Mouse (Mus musculus) MEL (cell line): Measurements from ENCODE around the gene Nr0b2. TPM values are rescaled to one million over a fixed set of nuclear protein-coding genes. Genes with fewer than 3 reads are reported as not detected.

Source experiments
- DNase-seq: peaks from one replicate; pipeline ENCODE4 v3.0.0; 2011; ENCODE audit warnings: low read depth, low spot score
- H3K27ac ChIP-seq: 2 replicates; pipeline ENCODE4 v1.5.1; 2012; ENCODE audit warnings: low read depth, mild to moderate bottlenecking, control low read depth, low read length, moderate library complexity; ENCODE audit not compliant: control insufficient read depth
- H3K27me3 ChIP-seq, 2 experiments: fragments of 150-350 bp in 1 of 2; sonication (generic) in 1 of 2; 2 replicates each; pipeline ENCODE4 v1.6.1; 2012; ENCODE audit warnings: low read length in 2 of 2, mild to moderate bottlenecking in 2 of 2, improper control_type of control experiment in 1 of 2, moderate library complexity in 1 of 2; ENCODE audit not compliant: insufficient read depth in 2 of 2, control insufficient read depth in 1 of 2
- H3K36me3 ChIP-seq, 2 experiments: 2 replicates each; pipeline ENCODE4 v1.6.1; 2012 to 2014; ENCODE audit warnings: low read length in 2 of 2, improper control_type of control experiment in 1 of 2, inconsistent platforms in 1 of 2, mild to moderate bottlenecking in 1 of 2; ENCODE audit not compliant: insufficient read depth in 2 of 2, control insufficient read depth in 1 of 2
- H3K4me1 ChIP-seq, 2 experiments: fragments of 150-350 bp in 1 of 2; sonication (generic) in 1 of 2; 2 replicates each; pipeline ENCODE4 v1.6.1; 2012; ENCODE audit warnings: low read length in 2 of 2, improper control_type of control experiment in 1 of 2, mild to moderate bottlenecking in 1 of 2; ENCODE audit not compliant: insufficient read depth in 2 of 2, control insufficient read depth in 1 of 2
- H3K4me3 ChIP-seq, 2 experiments: fragments of 150-350 bp in 1 of 2; sonication (generic) in 1 of 2; 2 replicates each; pipeline ENCODE4 v1.5.1; 2012; ENCODE audit warnings: low read depth in 2 of 2, low read length in 2 of 2, mild to moderate bottlenecking in 2 of 2, moderate library complexity in 2 of 2, control low read depth in 1 of 2, improper control_type of control experiment in 1 of 2; ENCODE audit not compliant: control insufficient read depth in 1 of 2, insufficient read depth in 1 of 2
- H3K79me2 ChIP-seq: 2 replicates; pipeline ENCODE4 v1.6.1; 2012; ENCODE audit warnings: mild to moderate bottlenecking, low read length, moderate library complexity; ENCODE audit not compliant: control insufficient read depth, poor library complexity, insufficient read depth
- H3K9ac ChIP-seq: 2 replicates; pipeline ENCODE4 v1.6.1; 2012; ENCODE audit warnings: low read depth, mild to moderate bottlenecking, control low read depth, low read length, moderate library complexity; ENCODE audit not compliant: control insufficient read depth, poor library complexity, severe bottlenecking
- H3K9me3 ChIP-seq: fragments of 150-350 bp; sonication (generic); replicated peaks from 2 replicates; pipeline ENCODE4 v1.6.1; 2012; ENCODE audit warnings: mild to moderate bottlenecking, low read length, improper control_type of control experiment, moderate library complexity; ENCODE audit not compliant: insufficient read depth
- BHLHE40 ChIP-seq: IDR thresholded peaks from 2 replicates; pipeline ENCODE4 v1.6.1; 2012; ENCODE audit warnings: low read depth, mild to moderate bottlenecking, inconsistent platforms, low read length, improper control_type of control experiment, borderline replicate concordance
- CHD2 ChIP-seq: IDR thresholded peaks from 2 replicates; pipeline ENCODE4 v1.6.1; 2011; ENCODE audit warnings: low read length, improper control_type of control experiment
- CTCF ChIP-seq, 3 experiments: IDR thresholded peaks in 2 of 3; conservative IDR thresholded peaks in 1 of 3; 2 replicates each; pipeline ENCODE4 v1.5.1; 2011 to 2012; ENCODE audit warnings: low read length in 3 of 3, low read depth in 2 of 3, mild to moderate bottlenecking in 2 of 3, improper control_type of control experiment in 1 of 3, inconsistent platforms in 1 of 3, mixed read lengths in 1 of 3, moderate library complexity in 1 of 3; ENCODE audit not compliant: control insufficient read depth in 1 of 3, insufficient read depth in 1 of 3, poor library complexity in 1 of 3, severe bottlenecking in 1 of 3
- EP300 ChIP-seq, 2 experiments: IDR thresholded peaks; 2 replicates each; pipeline ENCODE4 v1.6.1; 2011; ENCODE audit warnings: improper control_type of control experiment in 2 of 2, low read length in 2 of 2, low read depth in 1 of 2, mild to moderate bottlenecking in 1 of 2
- ETS1 ChIP-seq: IDR thresholded peaks from 2 replicates; pipeline ENCODE4 v1.6.1; 2012; ENCODE audit warnings: low read depth, mild to moderate bottlenecking, inconsistent platforms, low read length, improper control_type of control experiment, moderate library complexity
- GABPA ChIP-seq: IDR thresholded peaks from 2 replicates; pipeline ENCODE4 v1.6.1; 2012; ENCODE audit warnings: low read depth, mild to moderate bottlenecking, inconsistent platforms, low read length, improper control_type of control experiment, moderate library complexity
- GATA1 ChIP-seq: IDR thresholded peaks from 2 replicates; pipeline ENCODE4 v1.6.1; 2011; ENCODE audit warnings: low read depth, low read length, improper control_type of control experiment
- JUND ChIP-seq: IDR thresholded peaks from 2 replicates; pipeline ENCODE4 v1.6.1; 2011; ENCODE audit warnings: low read depth, mild to moderate bottlenecking, improper control_type of control experiment, low read length
- MAFK ChIP-seq: IDR thresholded peaks from 2 replicates; pipeline ENCODE4 v1.6.1; 2011; ENCODE audit warnings: low read depth, mild to moderate bottlenecking, low read length, improper control_type of control experiment, borderline replicate concordance
- MAX ChIP-seq: IDR thresholded peaks from 2 replicates; pipeline ENCODE4 v1.6.1; 2011; ENCODE audit warnings: low read length, improper control_type of control experiment
- MAZ ChIP-seq: IDR thresholded peaks from 2 replicates; pipeline ENCODE4 v1.6.1; 2012; ENCODE audit warnings: low read depth, mild to moderate bottlenecking, inconsistent platforms, low read length, improper control_type of control experiment
- MEF2A ChIP-seq: IDR thresholded peaks from 2 replicates; pipeline ENCODE4 v1.6.1; 2014; ENCODE audit warnings: low read depth, mild to moderate bottlenecking, inconsistent platforms, low read length, improper control_type of control experiment; ENCODE audit not compliant: poor library complexity, insufficient replicate concordance, severe bottlenecking; ENCODE audit errors: extremely low read depth
- MYC ChIP-seq: IDR thresholded peaks from 2 replicates; pipeline ENCODE4 v1.6.1; 2011; ENCODE audit warnings: low read depth, mild to moderate bottlenecking, low read length, improper control_type of control experiment, moderate library complexity
- NELFE ChIP-seq: IDR thresholded peaks from 2 replicates; pipeline ENCODE4 v1.6.1; 2011; ENCODE audit warnings: low read depth, low read length, improper control_type of control experiment
- NRF1 ChIP-seq: IDR thresholded peaks from 2 replicates; pipeline ENCODE4 v1.6.1; 2014; ENCODE audit warnings: low read depth, mild to moderate bottlenecking, inconsistent platforms, low read length, improper control_type of control experiment, moderate library complexity; ENCODE audit not compliant: poor library complexity, insufficient read depth, severe bottlenecking
- POLR2AphosphoS2 ChIP-seq: IDR thresholded peaks from 2 replicates; pipeline ENCODE4 v1.6.1; 2011; ENCODE audit warnings: low read length, improper control_type of control experiment
- POLR2AphosphoS5 ChIP-seq: IDR thresholded peaks from 2 replicates; pipeline ENCODE4 v1.6.1; 2012; ENCODE audit warnings: low read depth, borderline replicate concordance, mild to moderate bottlenecking, inconsistent platforms, low read length, moderate library complexity, mixed read lengths
- RAD21 ChIP-seq: IDR thresholded peaks from 2 replicates; pipeline ENCODE4 v1.6.1; 2011; ENCODE audit warnings: mild to moderate bottlenecking, low read depth, low read length, improper control_type of control experiment
- RCOR1 ChIP-seq: IDR thresholded peaks from 2 replicates; pipeline ENCODE4 v1.6.1; 2012; ENCODE audit warnings: low read depth, mild to moderate bottlenecking, inconsistent platforms, low read length, improper control_type of control experiment
- SMC3 ChIP-seq: IDR thresholded peaks from 2 replicates; pipeline ENCODE4 v1.6.1; 2011; ENCODE audit warnings: low read depth, low read length, improper control_type of control experiment
- TCF12 ChIP-seq: IDR thresholded peaks from 2 replicates; pipeline ENCODE4 v1.6.1; 2014; ENCODE audit warnings: low read depth, mild to moderate bottlenecking, inconsistent platforms, low read length, improper control_type of control experiment, moderate library complexity
- UBTF ChIP-seq: IDR thresholded peaks from 2 replicates; pipeline ENCODE4 v1.6.1; 2012; ENCODE audit warnings: low read depth, mild to moderate bottlenecking, inconsistent platforms, low read length, improper control_type of control experiment, moderate library complexity, borderline replicate concordance; ENCODE audit not compliant: insufficient read depth
- USF1 ChIP-seq: IDR thresholded peaks from 2 replicates; pipeline ENCODE4 v1.6.1; 2014; ENCODE audit warnings: low read depth, mild to moderate bottlenecking, inconsistent platforms, low read length, improper control_type of control experiment, moderate library complexity
- USF2 ChIP-seq, 2 experiments: IDR thresholded peaks; 2 replicates each; pipeline ENCODE4 v1.6.1; 2011 to 2012; ENCODE audit warnings: improper control_type of control experiment in 2 of 2, low read length in 2 of 2, borderline replicate concordance in 1 of 2, inconsistent platforms in 1 of 2, low read depth in 1 of 2, mild to moderate bottlenecking in 1 of 2; ENCODE audit not compliant: insufficient read depth in 1 of 2
- ZC3H11A ChIP-seq: IDR thresholded peaks from 2 replicates; pipeline ENCODE4 v1.6.1; 2012; ENCODE audit warnings: low read depth, mild to moderate bottlenecking, inconsistent platforms, low read length, improper control_type of control experiment
- ZMIZ1 ChIP-seq: IDR thresholded peaks from 2 replicates; pipeline ENCODE4 v1.6.1; 2012; ENCODE audit warnings: low read depth, mild to moderate bottlenecking, inconsistent platforms, low read length, improper control_type of control experiment, moderate library complexity
- ZNF384 ChIP-seq: IDR thresholded peaks from 2 replicates; pipeline ENCODE4 v1.6.1; 2012; ENCODE audit warnings: low read depth, mild to moderate bottlenecking, inconsistent platforms, low read length, improper control_type of control experiment
- polyA plus RNA-seq, 2 experiments: library from polyadenylated mRNA; stranded (reverse) in 1 of 2; unstranded in 1 of 2; fragments of >175 nt in 1 of 2; fragments of >200 nt in 1 of 2; gene quantifications; 2 replicates each; pipeline versions ENCODE4 v1.2.1 to v1.2.4; 2012; ENCODE audit warnings: low replicate concordance in 2 of 2, low read depth in 1 of 2; ENCODE audit not compliant: insufficient read length in 2 of 2, insufficient read depth in 1 of 2, missing spikeins in 1 of 2
- total RNA-seq: library from RNA; depleted of rRNA; stranded (reverse); fragments of 300-350 nt; gene quantifications from 2 replicates; pipeline ENCODE4 v1.2.3, GENCODE M21; 2012

Gene Nr0b2
- total and polyA plus RNA-seq, 3 experiments = 0.10 TPM; not detected in 2

DNA sequence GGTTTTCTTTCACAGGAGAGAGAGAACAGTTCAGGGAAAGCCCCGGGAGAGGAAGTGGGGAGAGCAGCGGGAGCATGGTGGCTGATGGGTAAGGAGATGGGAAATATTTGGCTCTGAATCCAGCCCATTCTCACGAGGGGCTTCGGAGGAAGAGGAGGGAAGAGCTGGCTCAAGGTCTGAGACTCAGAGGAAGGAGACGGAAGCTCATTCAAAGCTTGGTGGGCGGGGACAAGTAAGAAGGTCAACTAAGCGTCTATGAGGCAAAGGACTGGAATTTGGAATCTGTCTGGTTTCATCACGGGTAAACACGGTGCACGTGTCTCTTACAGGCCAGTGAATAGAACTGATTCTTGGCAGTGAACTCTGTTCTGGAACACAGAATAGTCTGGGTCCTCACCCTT is 16.9 kb downstream of the Nr0b2 start:
- no peak overlapping the region for H3K4me3 ChIP-seq
- no peaks in the 10 kb centered on the region for H3K36me3 ChIP-seq
- DNase-seq = no peak
- H3K79me2 ChIP-seq = peaks cover 4% of the 10 kb centered on the region; the same call in 1 of the 2 replicates
- H3K9ac ChIP-seq = no peak overlapping the region
- no peaks in the 10 kb centered on the region for H3K9me3 ChIP-seq
- H3K4me1 ChIP-seq = no peaks in the 10 kb centered on the region; a peak in 1 of 4 replicates
- H3K27me3 ChIP-seq = no peaks in the 10 kb centered on the region
- H3K27ac ChIP-seq = no peak overlapping the region
- TF ChIP-seq EP300 (IDR thresholded peaks at IDR 0.05; ENCODE audit: low read depth in 1 of 2, low read length in 2 of 2) = no peak
- TF ChIP-seq GABPA = no peak
- no peak for TF ChIP-seq SMC3
- TF ChIP-seq MAZ = no peak
- no peak for TF ChIP-seq RCOR1
- TF ChIP-seq POLR2AphosphoS2 = no peak
- no peak for TF ChIP-seq USF1
- no peak for TF ChIP-seq UBTF
- TF ChIP-seq NELFE = no peak
- TF ChIP-seq ZMIZ1 = no peak
- TF ChIP-seq ETS1 = no peak
- no peak for TF ChIP-seq MYC
- no peak for TF ChIP-seq ZC3H11A

DNA sequence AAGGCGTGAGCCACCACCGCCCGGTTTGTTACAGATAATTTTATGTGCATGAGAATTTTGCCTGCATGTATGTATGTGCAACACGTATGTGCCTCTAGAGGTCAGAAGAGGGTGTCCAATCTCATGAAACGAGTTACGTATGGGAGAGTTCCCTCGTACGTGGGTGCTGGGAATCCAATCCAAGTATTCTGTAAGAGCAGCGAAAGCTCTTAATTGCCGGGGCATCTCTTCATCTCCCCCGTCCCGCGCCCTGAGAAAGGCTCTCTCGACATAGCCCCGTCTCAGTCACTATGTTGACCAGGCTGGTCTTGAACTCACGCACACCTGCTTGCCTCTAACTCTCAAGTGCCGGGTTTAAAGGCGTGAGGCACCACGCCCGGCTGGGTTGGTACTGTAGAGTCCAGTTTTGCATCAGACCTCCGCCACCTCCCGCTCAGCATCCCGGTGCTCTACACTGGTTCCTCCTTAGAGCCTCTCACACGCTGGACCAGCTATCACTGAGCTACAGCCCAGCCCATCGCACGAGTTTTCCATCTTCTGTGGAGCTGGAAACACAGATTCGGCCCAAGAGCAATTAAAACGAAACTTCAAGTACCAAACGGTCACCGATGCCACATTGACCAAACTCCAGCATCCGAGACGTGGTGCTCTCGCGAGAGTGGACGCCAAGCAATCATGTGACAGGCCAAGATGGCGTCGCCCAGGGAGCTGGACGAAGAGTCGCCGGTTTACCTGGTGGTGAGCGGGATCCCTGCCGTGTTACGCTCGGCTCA is 21.1 kb downstream of the Nr0b2 start, which contains the start of gene Gpatch3:
TSS of gene Gpatch3 (plus strand) at position 676 of the 773 bp plus-strand sequence.
- DNase-seq = peak; percentile 94
- Histone ChIP-seq H3K4me1 (no peaks in the 10 kb centered on the region), H3K9ac (peak within 1 kb of the TSS; percentile 86), H3K79me2 (peaks cover 4% of the 10 kb centered on the region; the same call in 1 of the 2 replicates), H3K27ac (peak within 1 kb of the TSS; percentile 81), H3K9me3 (no peaks in the 10 kb centered on the region), H3K27me3 (no peaks in the 10 kb centered on the region), H3K4me3 (peak within 1 kb of the TSS; percentile 54 to 84), H3K36me3 (no peaks in the 10 kb centered on the region)
- TF ChIP-seq EP300 (IDR thresholded peaks at IDR 0.05; ENCODE audit: low read depth in 1 of 2, low read length in 2 of 2) (no peak), TCF12 (no peak), CTCF (IDR thresholded peaks at IDR 0.05 in 2 of 3, conservative IDR thresholded peaks at IDR 0.05 in 1 of 3; ENCODE audit: control insufficient read depth in 1 of 3, insufficient read depth in 1 of 3, low read depth in 2 of 3, low read length in 3 of 3, poor library complexity in 1 of 3, severe bottlenecking in 1 of 3) (peak in 2 of 3 experiments; percentile 28 to 38; a peak in 3 of 6 replicates), USF2 (IDR thresholded peaks at IDR 0.05; ENCODE audit: borderline replicate concordance in 1 of 2, insufficient read depth in 1 of 2, low read depth in 1 of 2, low read length in 2 of 2) (peak; percentile 60 to 73; a peak in 3 of 4 replicates), MAX (peak; percentile 70), GABPA (no peak), JUND (no peak), USF1 (peak; percentile 97), ZC3H11A (no peak), ZNF384 (no peak), MEF2A (no peak), RAD21 (no peak), GATA1 (no peak), BHLHE40 (no peak), POLR2AphosphoS2 (peak; percentile 72), CHD2 (peak; percentile 98), SMC3 (no peak), ETS1 (no peak), NELFE (peak; percentile 74), POLR2AphosphoS5 (no peak), MYC (0 out of 2 replicates have a peak, but pooled peaks have one; percentile 41), MAFK (no peak), UBTF (no peak), MAZ (no peak), NRF1 (no peak)
